Mouse (Mus musculus): Measurements from ENCODE around the gene Obox5.
"Not testable (repeated sequence)": the region's sequence is repeated elsewhere in the genome, so short reads cannot be mapped to it uniquely, and the experiment has no call there.

The Obox5 gene

DNA sequence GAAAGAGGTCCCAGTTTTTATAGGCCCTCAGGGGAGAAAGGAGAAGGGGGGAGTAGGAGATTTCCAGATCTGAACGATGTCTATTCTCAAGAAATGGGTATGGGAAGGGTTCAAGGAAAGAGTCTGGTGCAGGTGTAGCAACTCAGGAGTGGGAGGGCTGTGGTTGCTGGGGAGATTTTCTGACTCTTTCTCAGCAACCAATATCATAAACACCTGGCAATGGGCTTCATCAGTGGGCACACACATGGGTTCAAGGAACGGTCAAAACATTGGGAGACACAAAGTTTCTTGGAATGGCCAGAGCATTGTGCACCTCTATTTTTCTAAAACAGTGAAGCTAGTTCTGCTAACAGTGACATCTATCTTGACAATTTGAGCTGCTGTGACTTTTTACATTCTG, at the start of gene Obox5:
Obox5 (plus strand) TSS at position 301 of the 400 bp plus-strand sequence.
- DNase-seq (ENCODE audit: low read depth): not testable (repeated sequence)

- peak; percentile 59 for DNase-seq (ENCODE audit: low read depth)
Observed at GRCm38 (mm10) chr7:15749296-15749695, 635 bp upstream of the Obox5 start.
